ENCODE assay signal across 8 mouse cellular contexts in genomic region chr9:31279885-31280365, GRCm38 (mm10). TPM values are rescaled to one million over a fixed set of nuclear protein-coding genes. Genes with fewer than 3 reads are reported as not detected.
DNase-seq lines count a peak whose midpoint lies in the region; ATAC-seq and TF ChIP-seq lines count a peak whose summit lies in the region.

No protein-coding gene starts in this region.

- peak overlapping the region; percentile 79 to 82 (median 79) for H3K4me3 ChIP-seq in CH12.LX (replicated peaks in 1 of 3; ENCODE audit: low read depth in 2 of 3, low read length in 2 of 3, poor library complexity in 1 of 3)
- H3K4me3 ChIP-seq in embryonic facial prominence, embryonic 12.5 days = peak overlapping the region; percentile 78
- H3K4me3 ChIP-seq in hindbrain, embryonic 16.5 days (ENCODE audit: low read length) = peak overlapping the region; percentile 63
- H3K4me3 ChIP-seq in lung, embryonic 14.5 days (ENCODE audit: low read depth, low read length) = peak overlapping the region; percentile 75
- H3K4me3 ChIP-seq in olfactory bulb, adult 2 months (ENCODE audit: insufficient read depth, low read depth, low read length) = peak overlapping the region; percentile 72

- H3K27ac ChIP-seq in CH12.LX (ENCODE audit: insufficient read depth, low read depth) = peak overlapping the region; percentile 80
- peak overlapping the region; percentile 100 for H3K27ac ChIP-seq in embryonic facial prominence, embryonic 12.5 days
- H3K27ac ChIP-seq in hindbrain, embryonic 16.5 days (ENCODE audit: low read depth, low read length) = peak overlapping the region; percentile 100
- H3K27ac ChIP-seq in lung, embryonic 14.5 days (ENCODE audit: low read depth) = peak overlapping the region; percentile 99
- peak overlapping the region; percentile 98 for H3K27ac ChIP-seq in olfactory bulb, adult 2 months (ENCODE audit: insufficient read depth, low read depth, low read length)

- dilution Hi-C loops in CH12.LX (cut with MboI; ENCODE audit: extremely low pct_ligation_motif_present, extremely low pct_unique_long_range_greater_than_20kb, low sequenced_read_pairs) = no loop called here

- peak overlapping the region; percentile 59 for H3K4me2 ChIP-seq in CH12.LX (ENCODE audit: insufficient read depth, low read depth, poor library complexity, severe bottlenecking)
- peak overlapping the region; percentile 59 for H3K4me2 ChIP-seq in embryonic facial prominence, embryonic 12.5 days (replicated peaks)
- H3K4me2 ChIP-seq in hindbrain, embryonic 16.5 days (ENCODE audit: low read length) = peak overlapping the region; percentile 89
- H3K4me2 ChIP-seq in lung, embryonic 14.5 days = peak overlapping the region; percentile 81

- H3K79me2 ChIP-seq in CH12.LX (replicated peaks; ENCODE audit: control insufficient read depth, extremely low read depth, insufficient read depth, poor library complexity, severe bottlenecking) = no peaks in the 10 kb centered on the region

- no peak for DNase-seq in cerebellum, postnatal 14 days
- DNase-seq in CH12.LX (ENCODE audit: extremely low read depth) = no peak
- DNase-seq in lung, embryonic 14.5 days = peak; percentile 88
- DNase-seq in frontal cortex, postnatal 36 days (ENCODE audit: low spot score in 2 of 2) = no peak

- H3K4me1 ChIP-seq in CH12.LX (ENCODE audit: control insufficient read depth in 1 of 2, insufficient read depth in 2 of 2) = peaks cover 0 to 34% of the 10 kb centered on the region in 2 experiments; a peak in 2 of 4 replicates
- H3K4me1 ChIP-seq in embryonic facial prominence, embryonic 12.5 days = peaks cover 19% of the 10 kb centered on the region
- peaks cover 18% of the 10 kb centered on the region for H3K4me1 ChIP-seq in hindbrain, embryonic 16.5 days (ENCODE audit: control insufficient read depth, insufficient read depth, low read depth, low read length)
- peaks cover 9% of the 10 kb centered on the region; the same call in 1 of the 2 replicates for H3K4me1 ChIP-seq in lung, embryonic 14.5 days (ENCODE audit: insufficient read depth)
- peaks cover 3% of the 10 kb centered on the region; the same call in 1 of the 2 replicates for H3K4me1 ChIP-seq in olfactory bulb, adult 2 months (ENCODE audit: control insufficient read depth, insufficient read depth, low read length)

- no peaks in the 10 kb centered on the region for H3K27me3 ChIP-seq in CH12.LX (replicated peaks)
- H3K27me3 ChIP-seq in embryonic facial prominence, embryonic 12.5 days = no peaks in the 10 kb centered on the region
- H3K27me3 ChIP-seq in hindbrain, embryonic 16.5 days (replicated peaks; ENCODE audit: control insufficient read depth, insufficient read depth, low read length) = no peaks in the 10 kb centered on the region
- no peaks in the 10 kb centered on the region for H3K27me3 ChIP-seq in lung, embryonic 14.5 days (ENCODE audit: insufficient read depth, low read length)

- no peaks in the 10 kb centered on the region for H3K9me3 ChIP-seq in CH12.LX (replicated peaks; ENCODE audit: low read length)
- H3K9me3 ChIP-seq in embryonic facial prominence, embryonic 12.5 days = no peaks in the 10 kb centered on the region
- no peaks in the 10 kb centered on the region for H3K9me3 ChIP-seq in hindbrain, embryonic 16.5 days (ENCODE audit: control insufficient read depth, low read length)
- H3K9me3 ChIP-seq in lung, embryonic 14.5 days (ENCODE audit: low read depth, low read length) = no peaks in the 10 kb centered on the region

- H3K9ac ChIP-seq in CH12.LX (ENCODE audit: insufficient read depth, low read depth) = peak overlapping the region; percentile 75
- peak overlapping the region; percentile 43 for H3K9ac ChIP-seq in embryonic facial prominence, embryonic 12.5 days
- peak overlapping the region; percentile 94 for H3K9ac ChIP-seq in hindbrain, embryonic 16.5 days (ENCODE audit: low read depth, low read length)
- H3K9ac ChIP-seq in lung, embryonic 14.5 days = peak overlapping the region; percentile 98

- peaks cover 0 to 5% of the 10 kb centered on the region in 2 experiments for H3K36me3 ChIP-seq in CH12.LX (replicated peaks in 1 of 2; ENCODE audit: control insufficient read depth in 1 of 2, insufficient read depth in 1 of 2, low read length in 1 of 2)
- no peaks in the 10 kb centered on the region for H3K36me3 ChIP-seq in embryonic facial prominence, embryonic 12.5 days
- no peaks in the 10 kb centered on the region for H3K36me3 ChIP-seq in hindbrain, embryonic 16.5 days (ENCODE audit: control insufficient read depth, insufficient read depth, low read length)
- H3K36me3 ChIP-seq in lung, embryonic 14.5 days (ENCODE audit: insufficient read depth) = no peaks in the 10 kb centered on the region

- no peak for TF ChIP-seq CTCF in CH12.LX (conservative IDR thresholded peaks at IDR 0.05 in 1 of 2, IDR thresholded peaks at IDR 0.05 in 1 of 2; ENCODE audit: low read depth in 2 of 2, low read length in 2 of 2)
- TF ChIP-seq CTCF in lung, embryonic 14.5 days (IDR thresholded peaks at IDR 0.05; ENCODE audit: low read depth) = no peak
- no peak for TF ChIP-seq CTCF in olfactory bulb, adult 2 months (IDR thresholded peaks at IDR 0.05; ENCODE audit: insufficient read depth, low read depth, low read length)

- under 1% methylated on average over 25 of the region's 25 CpGs for WGBS in embryonic facial prominence, embryonic 12.5 days
- WGBS in hindbrain, embryonic 16.5 days = 0% methylated on average over 25 of the region's 25 CpGs
- WGBS in lung, embryonic 14.5 days = under 1% methylated on average over 25 of the region's 25 CpGs
- WGBS in olfactory bulb, adult 2 months = 0% methylated on average over 25 of the region's 25 CpGs

- peak; percentile 83 for TF ChIP-seq POLR2A in CH12.LX (IDR thresholded peaks at IDR 0.05; ENCODE audit: low read depth, low read length)
- peak; percentile 22; the same call in 1 of the 2 replicates for TF ChIP-seq POLR2A in olfactory bulb, adult 2 months (IDR thresholded peaks at IDR 0.05; ENCODE audit: insufficient read depth, low read depth, low read length)

- ATAC-seq in cerebellum, adult (ENCODE audit: insufficient number of reproducible peaks, low FRiP score, low TSS enrichment) = peak; percentile 41
- ATAC-seq in embryonic facial prominence, embryonic 12.5 days (ENCODE audit: insufficient number of reproducible peaks, insufficient read depth, low FRiP score, low TSS enrichment) = peak; percentile 87
- ATAC-seq in hindbrain, embryonic 16.5 days = peak; percentile 92
- ATAC-seq in lung, embryonic 14.5 days (ENCODE audit: insufficient read depth) = peak; percentile 78

- in situ Hi-C loops in CH12.LX (cut with MboI; ENCODE audit: low pct_ligation_motif_present, low pct_unique_long_range_greater_than_20kb, low sequenced_read_pairs) = no loop called here

- TF ChIP-seq EP300 in CH12.LX (IDR thresholded peaks at IDR 0.05; ENCODE audit: low read length) = no peak

- no peak; the same call in 1 of the 2 replicates for TF ChIP-seq RAD21 in CH12.LX (IDR thresholded peaks at IDR 0.05; ENCODE audit: low read depth, low read length)

TF ChIP-seq in CH12.LX, 34 proteins besides CTCF, POLR2A, EP300 and RAD21:
- no peak for TF ChIP-seq JUND (conservative IDR thresholded peaks at IDR 0.05; ENCODE audit: low read depth, low read length)
- peak; percentile 43; the same call in 1 of the 2 replicates for TF ChIP-seq MEF2A (IDR thresholded peaks at IDR 0.05; ENCODE audit: borderline replicate concordance, low read depth, low read length)
- peak; percentile 64; the same call in 1 of the 2 replicates for TF ChIP-seq TCF12 (IDR thresholded peaks at IDR 0.05; ENCODE audit: low read depth, low read length)
- TF ChIP-seq TBP (conservative IDR thresholded peaks at IDR 0.05; ENCODE audit: low read depth, low read length) = peak; percentile 56
- peak; percentile 51 for TF ChIP-seq NRF1 (IDR thresholded peaks at IDR 0.05; ENCODE audit: low read depth, low read length)
- TF ChIP-seq HCFC1 (IDR thresholded peaks at IDR 0.05; ENCODE audit: low read depth, low read length) = peak; percentile 27; the same call in 1 of the 2 replicates
- no peak for TF ChIP-seq ZNF384 (IDR thresholded peaks at IDR 0.05; ENCODE audit: low read depth, low read length)
- no peak for TF ChIP-seq SMC3 (IDR thresholded peaks at IDR 0.05; ENCODE audit: low read depth, low read length)
- no peak for TF ChIP-seq MYC (IDR thresholded peaks at IDR 0.05; ENCODE audit: low read depth, low read length)
- TF ChIP-seq MAX (IDR thresholded peaks at IDR 0.05; ENCODE audit: low read length) = peak; percentile 53; the same call in 1 of the 2 replicates
- TF ChIP-seq ZKSCAN1 (IDR thresholded peaks at IDR 0.05; ENCODE audit: borderline replicate concordance, low read depth, low read length) = no peak
- TF ChIP-seq UBTF (IDR thresholded peaks at IDR 0.05; ENCODE audit: low read depth, low read length) = peak; percentile 72
- TF ChIP-seq ZMIZ1 (IDR thresholded peaks at IDR 0.05; ENCODE audit: low read depth, low read length) = peak; percentile 71
- no peak for TF ChIP-seq USF2 (conservative IDR thresholded peaks at IDR 0.05; ENCODE audit: low read depth, low read length)
- TF ChIP-seq E2F4 (IDR thresholded peaks at IDR 0.05; ENCODE audit: insufficient replicate concordance, low read depth, low read length) = peak; percentile 16; the same call in 1 of the 2 replicates
- TF ChIP-seq ETS1 (conservative IDR thresholded peaks at IDR 0.05; ENCODE audit: low read depth, low read length) = no peak
- peak; percentile 60; the same call in 1 of the 2 replicates for TF ChIP-seq MXI1 (IDR thresholded peaks at IDR 0.05; ENCODE audit: low read depth, low read length)
- no peak for TF ChIP-seq SIN3A (IDR thresholded peaks at IDR 0.05; ENCODE audit: low read length)
- TF ChIP-seq MAZ (IDR thresholded peaks at IDR 0.05; ENCODE audit: low read depth, low read length) = 0 out of 2 replicates have a peak, but pooled peaks have one; percentile 14
- TF ChIP-seq JUN (IDR thresholded peaks at IDR 0.05; ENCODE audit: insufficient read depth, low read depth, low read length) = no peak
- no peak for TF ChIP-seq MAFK (IDR thresholded peaks at IDR 0.05; ENCODE audit: insufficient replicate concordance, low read length)
- TF ChIP-seq BHLHE40 (IDR thresholded peaks at IDR 0.05; ENCODE audit: low read depth, low read length) = no peak
- peak; percentile 83 for TF ChIP-seq NELFE (IDR thresholded peaks at IDR 0.05; ENCODE audit: low read depth, low read length)

RNA-seq across cellular contexts. Expression of gene Prdm10, which starts 0.4 kb away (rescaled TPM):
- total RNA-seq in CH12.LX (2012; rRNA removed) (4.5 TPM in 2 replicates), CH12.LX (2014; rRNA removed) (3.9 and 4.7 TPM in 2 replicates)
- 5.2 and 6.7 TPM in 2 replicates for polyA plus RNA-seq in CH12.LX (2012; ENCODE audit: insufficient read length, low read depth)
- polyA plus RNA-seq in embryonic facial prominence, embryonic 12.5 days (2016; fragmentation: Nextera tagmentation; extraction: Ambion mirVana) = 6.7 and 7.8 TPM in 2 replicates
- polyA plus RNA-seq in hindbrain, embryonic 16.5 days (2015; fragmentation: Nextera tagmentation; extraction: Ambion mirVana) = 7.0 and 8.2 TPM in 2 replicates
- polyA plus RNA-seq in lung, embryonic 14.5 days (2014; fragmentation: Nextera tagmentation; extraction: Ambion mirVana) = 5.7 and 6.7 TPM in 2 replicates
- polyA plus RNA-seq in olfactory bulb, adult 2 months (2012; ENCODE audit: insufficient read depth, insufficient read length, low replicate concordance, missing spikeins) = not detected in 2 replicates

Comparison
In these comparisons a context has a peak if more than half of its experiments do, and no peak if none do; other contexts are left out.
1. ATAC-seq: peak in every context shown above with its lines; median percentile 92 in hindbrain, embryonic 16.5 days; 87 in embryonic facial prominence, embryonic 12.5 days; 78 in lung, embryonic 14.5 days; 41 in cerebellum, adult.
2. H3K9ac ChIP-seq: peak in every context shown above with its lines; median percentile 98 in lung, embryonic 14.5 days; 94 in hindbrain, embryonic 16.5 days; 75 in CH12.LX; 43 in embryonic facial prominence, embryonic 12.5 days.